Mouse (Mus musculus) midbrain, postnatal 0 days (tissue): Measurements from ENCODE around the gene Mroh3. TPM values are rescaled to one million over a fixed set of nuclear protein-coding genes. Genes with fewer than 3 reads are reported as not detected.

ENCODE experiments used
- ATAC-seq: fragments of 200-750 bp; cut with Nextera tagmentation; 2 replicates; pipeline ENCODE4 v1.8.0; 2017; ENCODE audit warnings: moderate number of reproducible peaks, mild to moderate bottlenecking, moderate TSS enrichment, moderate library complexity; ENCODE audit not compliant: low FRiP score
- DNase-seq: peaks from one replicate; pipeline ENCODE4 v3.0.0-alpha.2; 2015; ENCODE audit warnings: low spot score
- H3K27ac ChIP-seq: fragments of 300-500 bp; sonication (generic); 2 replicates; pipeline ENCODE4 v1.5.1; 2014; ENCODE audit warnings: low read depth, mild to moderate bottlenecking, low read length, mixed read lengths
- H3K27me3 ChIP-seq: fragments of 300-500 bp; sonication (generic); 2 replicates; pipeline ENCODE4 v1.6.1; 2014; ENCODE audit warnings: low read length, control low read depth, mixed read lengths; ENCODE audit not compliant: insufficient read depth
- H3K36me3 ChIP-seq: fragments of 300-500 bp; sonication (generic); 2 replicates; pipeline ENCODE4 v1.6.1; 2014; ENCODE audit warnings: low read length, control low read depth, mixed read lengths; ENCODE audit not compliant: insufficient read depth
- H3K4me1 ChIP-seq: fragments of 300-500 bp; sonication (generic); 2 replicates; pipeline ENCODE4 v1.6.1; 2014; ENCODE audit warnings: mild to moderate bottlenecking, control low read depth, antibody characterized with exemption, low read length, mixed read lengths; ENCODE audit not compliant: insufficient read depth
- H3K4me2 ChIP-seq: fragments of 300-500 bp; sonication (generic); 2 replicates; pipeline ENCODE4 v1.6.1; 2014; ENCODE audit warnings: low read depth, mild to moderate bottlenecking, low read length, mixed read lengths; ENCODE audit not compliant: poor library complexity, severe bottlenecking
- H3K4me3 ChIP-seq: fragments of 300-500 bp; sonication (generic); 2 replicates; pipeline ENCODE4 v1.5.1; 2014; ENCODE audit warnings: low read depth, mild to moderate bottlenecking, low read length, moderate library complexity
- H3K9ac ChIP-seq: fragments of 300-500 bp; sonication (generic); replicated peaks from 2 replicates; pipeline ENCODE4 v1.6.1; 2014; ENCODE audit warnings: mild to moderate bottlenecking, low read length, moderate library complexity, mixed read lengths; ENCODE audit not compliant: poor library complexity, severe bottlenecking
- H3K9me3 ChIP-seq: fragments of 300-500 bp; sonication (generic); 2 replicates; pipeline ENCODE4 v1.6.1; 2016; ENCODE audit warnings: low read length, control low read depth
- CTCF ChIP-seq: IDR thresholded peaks from 2 replicates; pipeline ENCODE4 v1.5.1; 2016; ENCODE audit warnings: antibody characterized with exemption, mild to moderate bottlenecking
- WGBS: fragments of 180-500 bp; shearing (Covaris S2); extraction: QIAGEN DNeasy Blood & Tissue Kit; methylation state at CpG from one replicate; pipeline ENCODE4 v1.1.7; 2014; 5-methylcytosine and 5-hydroxymethylcytosine counted together
- polyA plus RNA-seq: library from polyadenylated mRNA; unstranded; fragments of >200 nt; fragmentation: Nextera tagmentation; extraction: Ambion mirVana; gene quantifications from 2 replicates; pipeline ENCODE4 v1.2.1, GENCODE M21; 2015
- total RNA-seq: library from RNA; depleted of rRNA; stranded (reverse); fragments of >200 nt; gene quantifications from 2 replicates; pipeline ENCODE4 v1.2.3, GENCODE M21; 2014

Mroh3 gene
- total and polyA plus RNA-seq, 2 experiments from 2014 or later = 0.27 TPM; not detected in 1

GRCm38 (mm10) chr1:136228328-136229039 is 15.9 kb upstream of the Mroh3 start:
- 15% methylated on average over 13 of the region's 13 CpGs for WGBS
- no peaks in the 10 kb centered on the region for H3K27me3 ChIP-seq
- no peak overlapping the region for H3K27ac ChIP-seq
- H3K4me1 ChIP-seq = peaks cover 14% of the 10 kb centered on the region
- no peaks in the 10 kb centered on the region for H3K36me3 ChIP-seq
- no peak for DNase-seq
- no peak overlapping the region for H3K9ac ChIP-seq
- no peak overlapping the region for H3K4me3 ChIP-seq
- ATAC-seq = peak; percentile 9; the same call in 1 of the 2 replicates
- H3K4me2 ChIP-seq = peak overlapping the region; percentile 4; the same call in 1 of the 2 replicates
- H3K9me3 ChIP-seq = no peaks in the 10 kb centered on the region
- TF ChIP-seq CTCF = no peak

DNA sequence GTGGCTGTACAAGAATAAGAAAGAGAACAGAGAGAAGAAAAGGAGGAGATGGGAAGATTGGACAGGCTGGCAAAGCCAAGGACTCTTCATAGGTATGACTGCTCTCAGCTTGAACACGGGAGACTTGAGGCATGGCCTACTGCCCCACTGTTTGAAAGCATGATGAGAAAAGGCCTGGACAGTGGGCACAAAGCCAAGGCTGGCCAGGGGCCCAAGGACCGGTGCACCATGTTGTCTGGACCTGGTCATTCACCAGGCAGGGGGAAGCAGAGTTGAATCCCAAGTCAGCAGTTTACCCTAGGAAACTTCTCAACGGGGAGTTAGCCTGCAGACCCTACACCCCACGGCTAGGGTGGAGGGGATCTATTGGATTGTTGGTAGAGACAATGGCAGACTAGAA is 15.2 kb upstream of the Mroh3 start:
- Histone ChIP-seq H3K4me1 (peaks cover 11% of the 10 kb centered on the region), H3K9ac (no peak overlapping the region), H3K36me3 (no peaks in the 10 kb centered on the region), H3K27ac (no peak overlapping the region), H3K4me3 (no peak overlapping the region), H3K4me2 (no peak overlapping the region), H3K9me3 (no peaks in the 10 kb centered on the region), H3K27me3 (no peaks in the 10 kb centered on the region)
- no peak for TF ChIP-seq CTCF
- ATAC-seq (no peak), DNase-seq (no peak)
- 64% methylated on average over 4 of the region's 4 CpGs for WGBS

- no peak for TF ChIP-seq CTCF
- Histone ChIP-seq H3K4me2 (no peak overlapping the region), H3K36me3 (no peaks in the 10 kb centered on the region), H3K27ac (no peak overlapping the region), H3K4me3 (no peak overlapping the region), H3K9ac (no peak overlapping the region), H3K4me1 (peaks cover 8% of the 10 kb centered on the region; the same call in 1 of the 2 replicates), H3K9me3 (no peaks in the 10 kb centered on the region), H3K27me3 (no peaks in the 10 kb centered on the region)
- no peak for ATAC-seq
- 97% methylated on average over 8 of the region's 8 CpGs for WGBS
- DNase-seq = no peak
These were observed 14.0 kb upstream of the Mroh3 start for GRCm38 (mm10) chr1:136226626-136227025.

- ATAC-seq (no peak), DNase-seq (no peak)
- Histone ChIP-seq H3K36me3 (no peaks in the 10 kb centered on the region), H3K9ac (no peak overlapping the region), H3K27ac (no peak overlapping the region), H3K4me3 (no peak overlapping the region), H3K27me3 (no peaks in the 10 kb centered on the region), H3K4me2 (no peak overlapping the region), H3K4me1 (peaks cover 7% of the 10 kb centered on the region; the same call in 1 of the 2 replicates), H3K9me3 (no peaks in the 10 kb centered on the region)
- WGBS = 91% methylated on average over 8 of the region's 8 CpGs
- no peak for TF ChIP-seq CTCF
These were observed 13.2 kb upstream of the Mroh3 start for GRCm38 (mm10) chr1:136225846-136226245.

GRCm38 (mm10) chr1:136223758-136224342 is 11.2 kb upstream of the Mroh3 start:
- Histone ChIP-seq H3K27ac (no peak overlapping the region), H3K4me1 (peaks cover 7% of the 10 kb centered on the region; the same call in 1 of the 2 replicates), H3K4me3 (no peak overlapping the region), H3K9me3 (no peaks in the 10 kb centered on the region), H3K27me3 (no peaks in the 10 kb centered on the region), H3K4me2 (no peak overlapping the region), H3K36me3 (no peaks in the 10 kb centered on the region), H3K9ac (no peak overlapping the region)
- 96% methylated on average over 10 of the region's 10 CpGs for WGBS
- DNase-seq (no peak), ATAC-seq (no peak)
- TF ChIP-seq CTCF = no peak

- whole genome bisulfite sequencing = 89% methylated on average over 10 of the region's 10 CpGs
- Histone ChIP-seq H3K4me1 (peaks cover 7% of the 10 kb centered on the region; the same call in 1 of the 2 replicates), H3K9me3 (no peaks in the 10 kb centered on the region), H3K36me3 (no peaks in the 10 kb centered on the region), H3K4me2 (no peak overlapping the region), H3K4me3 (no peak overlapping the region), H3K27ac (no peak overlapping the region), H3K9ac (no peak overlapping the region), H3K27me3 (no peaks in the 10 kb centered on the region)
- no peak for ATAC-seq
- no peak for DNase-seq
- TF ChIP-seq CTCF = no peak
These were observed 9.8 kb upstream of the Mroh3 start for GRCm38 (mm10) chr1:136222386-136222785.
